Mouse (Mus musculus) E14TG2a.4 (cell line): ENCODE results near the gene Kat2a.

Experiments used
- CTCF ChIP-seq: conservative IDR thresholded peaks from 2 replicates; pipeline ENCODE4 v1.5.1; 2014; ENCODE audit warnings: low read length
- NANOG ChIP-seq: IDR thresholded peaks from 2 replicates; pipeline ENCODE4 v1.6.1; 2014; ENCODE audit warnings: borderline replicate concordance, low read length, mixed read lengths

DNA sequence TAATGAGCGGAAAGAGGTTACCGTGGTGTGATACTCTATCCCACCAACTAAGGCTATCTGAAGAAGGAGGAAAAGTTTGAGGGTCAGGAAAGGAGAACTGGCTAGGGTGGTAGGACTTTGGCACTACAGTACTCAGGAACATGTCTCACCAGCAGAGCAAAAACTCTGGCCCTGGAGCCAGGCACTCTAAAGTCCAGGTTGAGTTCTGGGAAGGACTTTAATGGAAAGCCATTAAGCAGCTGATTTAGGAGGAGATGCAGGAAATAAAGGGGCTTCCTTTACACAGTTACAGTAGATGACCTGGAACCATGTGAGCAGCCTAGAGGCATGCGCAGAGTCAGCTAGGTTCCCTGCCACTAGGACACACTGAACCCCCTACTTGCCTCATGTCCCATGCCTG lies 14.9 kb upstream of the Kat2a start:
- TF ChIP-seq CTCF = no peak
- TF ChIP-seq NANOG = no peak
